ENCODE assay signal across 8 mouse cellular contexts in the genomic region with DNA sequence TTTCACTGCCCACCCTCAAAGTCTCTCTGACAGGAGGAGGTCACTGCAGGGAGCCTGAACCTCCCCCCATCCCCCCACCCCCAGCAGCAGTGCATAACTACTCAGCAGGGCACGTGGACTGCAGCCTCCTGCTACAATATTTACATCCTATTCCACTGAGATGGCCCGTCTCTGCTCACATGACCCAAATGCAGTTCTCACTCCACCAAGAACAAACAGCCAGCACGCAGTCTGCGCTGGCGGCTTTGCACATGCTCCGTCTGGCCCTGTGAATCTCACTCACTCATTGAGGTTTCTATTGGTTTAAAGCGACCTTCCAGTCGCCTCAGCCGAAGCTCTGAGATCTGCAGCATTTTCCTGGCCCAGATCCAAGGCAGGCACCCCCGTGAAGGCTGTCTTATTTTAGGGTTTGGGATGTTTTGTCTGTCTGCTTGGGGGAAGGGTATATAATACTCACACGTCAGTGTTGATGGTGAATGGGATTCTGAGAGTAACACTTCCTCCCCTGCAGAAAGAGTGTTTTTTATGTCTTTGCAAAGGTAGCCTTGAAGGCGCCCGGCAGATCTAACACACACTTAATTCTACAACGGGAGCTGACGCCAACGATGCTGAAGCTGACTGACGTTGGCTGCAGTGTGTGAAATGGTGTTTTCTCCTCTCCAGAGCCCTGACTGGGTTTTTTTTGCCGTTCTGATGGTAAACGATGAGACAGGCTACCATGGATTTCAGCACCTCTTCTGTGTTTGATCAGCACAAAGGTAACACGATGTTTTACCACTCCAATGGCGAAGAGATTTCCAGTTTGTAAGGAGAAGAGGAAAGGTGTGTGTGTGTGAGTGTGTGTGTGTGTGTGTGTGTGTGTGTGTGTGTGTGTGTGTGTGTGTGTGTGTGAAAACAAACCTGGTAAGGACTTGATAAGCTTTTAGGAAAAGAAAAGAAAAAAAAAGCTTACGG. TPM values are rescaled to one million over a fixed set of nuclear protein-coding genes. Genes with fewer than 3 reads are reported as not detected.
DNase-seq lines count a peak whose midpoint lies in the region; ATAC-seq and TF ChIP-seq lines count a peak whose summit lies in the region.

Gene Ankrd55 (plus strand): TSS at position 227 of the 954 bp plus-strand sequence.

- peak; percentile 86 for DNase-seq in CD4-positive helper T cell, adult 2 months (ENCODE audit: low read depth, low spot score)
- DNase-seq in adrenal gland, postnatal 4 days (ENCODE audit: low spot score in 2 of 2) = peak; percentile 15 to 40
- DNase-seq in forebrain, embryonic 10.5 days (ENCODE audit: extremely low spot score, low spot score) = peak; percentile 47
- peak; percentile 49 for DNase-seq in layer of hippocampus, adult 9-10 months (ENCODE audit: low spot score)
- peak; percentile 20 for DNase-seq in lung, adult 2 months
- peak; percentile 64 to 67 for DNase-seq in thymus, postnatal 36 days

- peak within 1 kb of the TSS; percentile 44 for H3K4me2 ChIP-seq in hindbrain, embryonic 12.5 days (replicated peaks)

- no peak for TF ChIP-seq POLR2A in lung, adult 2 months (IDR thresholded peaks at IDR 0.05; ENCODE audit: borderline replicate concordance, extremely low read depth, low read depth, low read length)

- H3K36me3 ChIP-seq in forebrain, embryonic 10.5 days (replicated peaks) = no peaks in the 10 kb centered on the region
- no peaks in the 10 kb centered on the region for H3K36me3 ChIP-seq in hindbrain, embryonic 12.5 days

- no peak for TF ChIP-seq CTCF in lung, adult 2 months (IDR thresholded peaks at IDR 0.05; ENCODE audit: insufficient read depth, low read length)

- H3K4me1 ChIP-seq in forebrain, embryonic 10.5 days = peaks cover 14% of the 10 kb centered on the region
- H3K4me1 ChIP-seq in hindbrain, embryonic 12.5 days = peaks cover 12% of the 10 kb centered on the region
- no peaks in the 10 kb centered on the region for H3K4me1 ChIP-seq in lung, adult 2 months (ENCODE audit: control insufficient read depth, insufficient read depth, low read length)

- no peaks in the 10 kb centered on the region for H3K27me3 ChIP-seq in forebrain, embryonic 10.5 days (ENCODE audit: poor library complexity, severe bottlenecking)
- no peaks in the 10 kb centered on the region for H3K27me3 ChIP-seq in hindbrain, embryonic 12.5 days

- 0 out of 2 replicates have a peak within 1 kb of the TSS, but pooled peaks have one; percentile 10 for H3K9ac ChIP-seq in hindbrain, embryonic 12.5 days

- peak within 1 kb of the TSS; percentile 62 for H3K27ac ChIP-seq in forebrain, embryonic 10.5 days
- peak within 1 kb of the TSS; percentile 60 for H3K27ac ChIP-seq in hindbrain, embryonic 12.5 days

- 51% methylated on average over 22 of the region's 22 CpGs for WGBS in forebrain, embryonic 10.5 days
- 32% methylated on average over 22 of the region's 22 CpGs for WGBS in hindbrain, embryonic 12.5 days
- WGBS in lung, adult 2 months = 13% methylated on average over 22 of the region's 22 CpGs

- H3K9me3 ChIP-seq in forebrain, embryonic 10.5 days = no peaks in the 10 kb centered on the region
- H3K9me3 ChIP-seq in hindbrain, embryonic 12.5 days (replicated peaks) = no peaks in the 10 kb centered on the region

- peak within 1 kb of the TSS; percentile 18; the same call in 1 of the 2 replicates for H3K4me3 ChIP-seq in forebrain, embryonic 10.5 days
- H3K4me3 ChIP-seq in hindbrain, embryonic 12.5 days = 0 out of 2 replicates have a peak within 1 kb of the TSS, but pooled peaks have one; percentile 3
- H3K4me3 ChIP-seq in lung, adult 2 months (replicated peaks; ENCODE audit: extremely low read depth, low read depth, low read length) = no peak within 1 kb of the TSS

- ATAC-seq in hindbrain, embryonic 12.5 days (ENCODE audit: low FRiP score) = peak; percentile 93
- peak; percentile 44 for ATAC-seq in neutrophil, adult 5-6 weeks (ENCODE audit: extremely low read depth, insufficient number of reproducible peaks, low FRiP score, poor library complexity, severe bottlenecking)

RNA-seq across cellular contexts. Expression of gene Ankrd55, which starts in this region (rescaled TPM):
- 1 to 10 TPM; 3.6 to 4.3 TPM for total RNA-seq in adrenal gland, postnatal 4 days (2021)
- 0.55 and 0.60 TPM in 2 replicates for polyA plus RNA-seq in forebrain, embryonic 10.5 days (2016; fragmentation: Nextera tagmentation; extraction: Ambion mirVana)
- polyA plus RNA-seq in hindbrain, embryonic 12.5 days (2016; fragmentation: Nextera tagmentation; extraction: Ambion mirVana) = 2.4 and 2.5 TPM in 2 replicates
- polyA plus RNA-seq in lung, adult 2 months (2012; rRNA removed) = 0.07 and 0.15 TPM in 2 replicates
- not detected in 2 replicates for total RNA-seq in neutrophil, adult 5-6 weeks (2017)

Comparison
In these comparisons a context has a peak if more than half of its experiments do, and no peak if none do; other contexts are left out.
1. Peak in DNase-seq, H3K4me3 ChIP-seq and H3K27ac ChIP-seq in forebrain, embryonic 10.5 days; RNA of the gene not detected or under 1 TPM.
2. Peak in DNase-seq in lung, adult 2 months; RNA of the gene not detected or under 1 TPM.
3. Peak in ATAC-seq in neutrophil, adult 5-6 weeks; RNA of the gene not detected or under 1 TPM.
4. DNase-seq: peak in every context shown above with its lines; median percentile 86 in CD4-positive helper T cell, adult 2 months; 66 in thymus, postnatal 36 days; 49 in layer of hippocampus, adult 9-10 months; 47 in forebrain, embryonic 10.5 days; 28 in adrenal gland, postnatal 4 days; 20 in lung, adult 2 months.